Mouse (Mus musculus): Measurements from ENCODE around the gene Slc4a11. TPM values are rescaled to one million over a fixed set of nuclear protein-coding genes. Genes with fewer than 3 reads are reported as not detected.

The Slc4a11 gene
- polyA plus RNA-seq, 1 experiment from 2014 or later, result 0.11 TPM

Other genes with a start within 250 kb of the Slc4a11 start
- gene Ptpra, start 247.2 kb downstream of the Slc4a11 start, polyA plus RNA-seq (2014; fragmentation: Nextera tagmentation; extraction: Ambion mirVana), result 87.2 and 88.5 TPM in 2 replicates
- gene Mrps26, start 133.8 kb downstream of the Slc4a11 start, polyA plus RNA-seq (2014; fragmentation: Nextera tagmentation; extraction: Ambion mirVana), result 72.4 and 75.3 TPM in 2 replicates
- not detected in 2 replicates for gene Oxt, start 121.3 kb downstream of the Slc4a11 start, polyA plus RNA-seq (2014; fragmentation: Nextera tagmentation; extraction: Ambion mirVana)
- not detected in 2 replicates for gene Avp, start 115.0 kb downstream of the Slc4a11 start, polyA plus RNA-seq (2014; fragmentation: Nextera tagmentation; extraction: Ambion mirVana)
- 14.9 and 15.1 TPM in 2 replicates for gene Fastkd5, start 67.5 kb downstream of the Slc4a11 start, polyA plus RNA-seq (2014; fragmentation: Nextera tagmentation; extraction: Ambion mirVana)
- gene Ubox5, start 67.5 kb downstream of the Slc4a11 start, polyA plus RNA-seq (2014; fragmentation: Nextera tagmentation; extraction: Ambion mirVana), result 6.9 and 7.5 TPM in 2 replicates
- gene Lzts3, start 54.7 kb downstream of the Slc4a11 start, polyA plus RNA-seq (2014; fragmentation: Nextera tagmentation; extraction: Ambion mirVana), result 0.35 and 0.80 TPM in 2 replicates
- gene Ddrgk1, start 32.9 kb downstream of the Slc4a11 start, polyA plus RNA-seq (2014; fragmentation: Nextera tagmentation; extraction: Ambion mirVana), result 41.2 and 44.8 TPM in 2 replicates
- 71.5 and 77.0 TPM in 2 replicates for gene Itpa, start 29.9 kb downstream of the Slc4a11 start, polyA plus RNA-seq (2014; fragmentation: Nextera tagmentation; extraction: Ambion mirVana)
- gene 4930402H24Rik, start 208.9 kb upstream of the Slc4a11 start, polyA plus RNA-seq (2014; fragmentation: Nextera tagmentation; extraction: Ambion mirVana), result 56.3 and 64.4 TPM in 2 replicates
- 6.8 and 8.7 TPM in 2 replicates for gene Atrn, start 209.0 kb upstream of the Slc4a11 start, polyA plus RNA-seq (2014; fragmentation: Nextera tagmentation; extraction: Ambion mirVana)

All from heart, embryonic 14.5 days (tissue).